Mouse (Mus musculus) hindbrain, embryonic 12.5 days (tissue): ENCODE results near the gene Nemp2. TPM values are rescaled to one million over a fixed set of nuclear protein-coding genes. Genes with fewer than 3 reads are reported as not detected.

Experiments
- ATAC-seq: fragments of 200-750 bp; cut with Nextera tagmentation; 2 replicates; pipeline ENCODE4 v1.8.0; 2017; ENCODE audit warnings: moderate TSS enrichment; ENCODE audit not compliant: low FRiP score
- H3K27ac ChIP-seq: fragments of 300-500 bp; sonication (generic); 2 replicates; pipeline ENCODE4 v1.5.1; 2016; ENCODE audit warnings: mild to moderate bottlenecking
- H3K27me3 ChIP-seq: fragments of 300-500 bp; sonication (generic); 2 replicates; pipeline ENCODE4 v1.6.1; 2016; ENCODE audit warnings: mild to moderate bottlenecking
- H3K36me3 ChIP-seq: fragments of 300-500 bp; sonication (generic); 2 replicates; pipeline ENCODE4 v1.6.1; 2016; ENCODE audit warnings: mild to moderate bottlenecking
- H3K4me1 ChIP-seq: fragments of 300-500 bp; sonication (generic); 2 replicates; pipeline ENCODE4 v1.6.1; 2016
- H3K4me2 ChIP-seq: fragments of 300-500 bp; sonication (generic); replicated peaks from 2 replicates; pipeline ENCODE4 v1.6.1; 2016; ENCODE audit warnings: mild to moderate bottlenecking
- H3K4me3 ChIP-seq: fragments of 300-500 bp; sonication (generic); 2 replicates; pipeline ENCODE4 v1.5.1; 2016; ENCODE audit warnings: mild to moderate bottlenecking
- H3K9ac ChIP-seq: fragments of 300-500 bp; sonication (generic); 2 replicates; pipeline ENCODE4 v1.6.1; 2016; ENCODE audit warnings: mild to moderate bottlenecking, moderate library complexity
- H3K9me3 ChIP-seq: fragments of 300-500 bp; sonication (generic); replicated peaks from 2 replicates; pipeline ENCODE4 v1.6.1; 2016; ENCODE audit warnings: mild to moderate bottlenecking
- WGBS: fragments of 180-500 bp; shearing (Covaris S2); methylation state at CpG from one replicate; pipeline ENCODE4 v1.1.7; 2016; 5-methylcytosine and 5-hydroxymethylcytosine counted together
- polyA plus RNA-seq: library from polyadenylated mRNA; unstranded; fragments of >200 nt; fragmentation: Nextera tagmentation; extraction: Ambion mirVana; gene quantifications from 2 replicates; pipeline ENCODE4 v1.2.1, GENCODE M21; 2016

Nemp2 gene
- 10.7 and 12.0 TPM in 2 replicates for polyA plus RNA-seq

DNA sequence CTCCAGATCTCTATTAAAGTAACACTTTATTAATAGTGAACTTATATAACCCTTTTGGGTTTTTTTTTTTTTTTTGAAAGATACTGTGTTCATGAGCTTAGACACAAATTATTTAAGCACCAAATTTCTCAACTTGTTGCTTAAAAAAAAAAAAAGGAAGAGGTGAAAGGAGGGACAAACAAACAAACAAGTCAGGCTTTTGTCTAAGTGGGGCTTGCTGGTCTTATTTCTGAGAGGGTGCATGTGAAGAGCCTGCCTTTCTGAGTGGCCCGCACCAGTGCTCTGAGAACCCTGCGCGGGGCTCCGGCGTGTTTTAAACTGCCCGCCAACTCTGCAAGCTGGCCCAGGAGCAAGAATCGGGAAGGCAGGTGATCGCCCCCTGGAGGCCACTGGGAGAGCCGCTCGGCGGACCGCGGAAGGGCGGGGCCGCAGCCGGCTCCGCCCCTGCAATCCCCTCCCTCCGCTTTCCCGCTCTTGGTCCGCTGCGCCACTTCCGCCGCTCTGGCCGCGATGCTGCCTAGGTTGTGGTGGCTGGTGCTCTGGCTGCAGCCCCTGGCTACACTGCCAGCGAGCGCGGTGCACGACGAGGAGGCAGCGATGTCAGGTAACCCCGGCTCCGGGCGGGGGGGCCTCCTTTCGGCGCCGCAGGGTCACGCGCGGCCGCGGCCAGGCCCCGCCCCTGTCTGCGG lies at the start of gene Nemp2:
Gene Nemp2 (plus strand): TSS at position 456 of the 689 bp plus-strand sequence.
- Histone ChIP-seq H3K27ac (peak within 1 kb of the TSS; percentile 71), H3K36me3 (0 out of 2 replicates have a peak, but pooled peaks cover 2% of the 10 kb centered on the region)
- under 1% methylated on average over 43 of the region's 44 CpGs for WGBS

DNA sequence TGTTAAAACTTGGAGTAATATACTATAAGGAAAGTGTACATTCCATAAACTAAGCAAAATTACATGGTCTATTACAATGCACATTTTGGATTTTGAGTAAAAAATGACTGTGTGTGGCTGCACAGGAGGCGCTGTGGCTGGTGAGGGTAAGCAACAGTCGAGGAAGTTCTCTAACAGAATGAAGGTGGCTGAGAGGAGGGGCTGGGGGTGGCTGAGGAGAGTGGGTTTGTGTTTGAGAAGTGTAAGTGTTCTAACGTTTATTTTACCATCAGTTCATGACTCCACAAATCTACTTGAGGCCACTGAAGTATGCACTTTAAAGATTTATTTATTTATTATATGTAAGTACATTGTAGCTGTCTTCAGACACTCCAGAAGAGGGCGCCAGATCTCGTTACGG lies 48.8 kb upstream of the Nemp2 start:
- H3K27ac ChIP-seq, result no peak overlapping the region
- WGBS, result 79% methylated on average over 6 of the region's 6 CpGs
- H3K27me3 ChIP-seq, result no peaks in the 10 kb centered on the region
- peaks cover 3% of the 10 kb centered on the region; the same call in 1 of the 2 replicates for H3K4me1 ChIP-seq
- no peak overlapping the region for H3K9ac ChIP-seq
- no peaks in the 10 kb centered on the region for H3K36me3 ChIP-seq
- no peak overlapping the region for H3K4me2 ChIP-seq
- no peaks in the 10 kb centered on the region for H3K9me3 ChIP-seq
- no peak overlapping the region for H3K4me3 ChIP-seq
- no peak for ATAC-seq

More for the DNA sequence above, at the start of gene Nemp2:
- H3K4me1 ChIP-seq, result peaks cover 12% of the 10 kb centered on the region
- H3K9ac ChIP-seq, result peak within 1 kb of the TSS; percentile 75
- H3K27me3 ChIP-seq, result no peaks in the 10 kb centered on the region
- peak; percentile 98 for ATAC-seq
- peak within 1 kb of the TSS; percentile 58 for H3K4me2 ChIP-seq
- H3K9me3 ChIP-seq, result no peaks in the 10 kb centered on the region
- peak within 1 kb of the TSS; percentile 72 for H3K4me3 ChIP-seq

GRCm38 (mm10) chr1:52582866-52583265 lies 47.6 kb upstream of the Nemp2 start:
- Histone ChIP-seq H3K36me3 (no peaks in the 10 kb centered on the region), H3K4me1 (peaks cover 3% of the 10 kb centered on the region; the same call in 1 of the 2 replicates), H3K9me3 (no peaks in the 10 kb centered on the region), H3K27ac (no peak overlapping the region), H3K4me2 (no peak overlapping the region), H3K9ac (no peak overlapping the region), H3K4me3 (no peak overlapping the region), H3K27me3 (no peaks in the 10 kb centered on the region)
- no peak for ATAC-seq
- WGBS, result 91% methylated on average over 1 of the region's 1 CpGs

- Histone ChIP-seq H3K4me2 (no peak overlapping the region), H3K9me3 (no peaks in the 10 kb centered on the region), H3K27ac (no peak overlapping the region), H3K4me1 (0 out of 2 replicates have a peak, but pooled peaks cover 3% of the 10 kb centered on the region), H3K27me3 (no peaks in the 10 kb centered on the region), H3K4me3 (no peak overlapping the region), H3K36me3 (no peaks in the 10 kb centered on the region), H3K9ac (no peak overlapping the region)
- 62% methylated on average over 11 of the region's 11 CpGs for WGBS
- peak; percentile 87 for ATAC-seq
Observed at GRCm38 (mm10) chr1:52596982-52597646, 33.4 kb upstream of the Nemp2 start.

GRCm38 (mm10) chr1:52597761-52598160 lies 32.7 kb upstream of the Nemp2 start:
- Histone ChIP-seq H3K27me3 (no peaks in the 10 kb centered on the region), H3K9me3 (no peaks in the 10 kb centered on the region), H3K4me3 (no peak overlapping the region), H3K4me2 (peak overlapping the region; percentile 22; the same call in 1 of the 2 replicates), H3K4me1 (0 out of 2 replicates have a peak, but pooled peaks cover 3% of the 10 kb centered on the region), H3K36me3 (no peaks in the 10 kb centered on the region), H3K27ac (no peak overlapping the region), H3K9ac (no peak overlapping the region)
- WGBS, result 61% methylated on average over 11 of the region's 11 CpGs
- peak; percentile 64 for ATAC-seq

DNA sequence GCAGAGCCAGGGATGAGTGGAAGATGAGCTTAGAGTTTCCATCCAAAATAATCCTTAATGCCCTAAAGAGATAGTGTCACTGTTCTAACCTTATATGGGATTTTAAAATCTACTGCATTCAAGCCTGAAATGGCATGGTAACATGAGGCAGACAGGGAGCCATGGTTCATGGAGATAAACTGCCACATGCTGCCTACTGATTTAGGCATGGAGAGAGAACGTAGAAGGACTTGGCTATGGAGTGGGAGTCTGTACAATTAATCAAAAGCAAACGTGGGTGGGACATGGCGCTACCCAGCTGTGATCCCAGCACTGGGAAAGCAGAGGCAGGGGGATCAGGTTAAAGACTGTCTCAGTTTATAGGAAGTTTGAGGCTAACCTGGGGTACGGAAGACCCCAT lies 32.1 kb upstream of the Nemp2 start:
- Histone ChIP-seq H3K9me3 (no peaks in the 10 kb centered on the region), H3K27me3 (no peaks in the 10 kb centered on the region), H3K4me1 (0 out of 2 replicates have a peak, but pooled peaks cover 3% of the 10 kb centered on the region), H3K4me3 (no peak overlapping the region), H3K4me2 (no peak overlapping the region), H3K9ac (no peak overlapping the region), H3K27ac (no peak overlapping the region), H3K36me3 (no peaks in the 10 kb centered on the region)
- no peak for ATAC-seq
- WGBS, result 62% methylated on average over 4 of the region's 4 CpGs

DNA sequence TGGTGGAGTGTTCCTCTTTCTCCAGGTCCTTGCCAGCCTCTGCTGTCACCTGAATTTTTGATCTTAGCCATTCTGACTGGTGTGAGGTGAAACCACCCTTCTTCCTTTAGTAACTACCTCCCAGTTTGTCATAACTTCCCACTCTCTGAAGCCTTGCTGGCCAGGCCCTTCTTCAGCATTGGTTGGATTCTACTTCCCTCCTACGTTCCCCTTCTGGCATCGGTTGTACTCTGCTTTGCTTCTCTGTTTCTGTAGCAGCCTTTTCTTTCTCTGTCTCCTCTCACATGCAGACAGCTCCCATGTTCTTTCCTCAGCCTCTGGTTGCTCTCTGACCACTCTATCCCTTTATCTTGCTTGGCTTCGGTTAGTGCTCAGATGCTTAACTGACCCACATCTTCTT lies 29.0 kb upstream of the Nemp2 start:
- no peak overlapping the region for H3K4me3 ChIP-seq
- ATAC-seq, result no peak
- no peaks in the 10 kb centered on the region for H3K9me3 ChIP-seq
- H3K9ac ChIP-seq, result no peak overlapping the region
- H3K27ac ChIP-seq, result no peak overlapping the region
- whole genome bisulfite sequencing, result 95% methylated on average over 3 of the region's 3 CpGs
- no peaks in the 10 kb centered on the region for H3K27me3 ChIP-seq
- 0 out of 2 replicates have a peak, but pooled peaks cover 3% of the 10 kb centered on the region for H3K4me1 ChIP-seq
- no peaks in the 10 kb centered on the region for H3K36me3 ChIP-seq
- H3K4me2 ChIP-seq, result no peak overlapping the region

DNA sequence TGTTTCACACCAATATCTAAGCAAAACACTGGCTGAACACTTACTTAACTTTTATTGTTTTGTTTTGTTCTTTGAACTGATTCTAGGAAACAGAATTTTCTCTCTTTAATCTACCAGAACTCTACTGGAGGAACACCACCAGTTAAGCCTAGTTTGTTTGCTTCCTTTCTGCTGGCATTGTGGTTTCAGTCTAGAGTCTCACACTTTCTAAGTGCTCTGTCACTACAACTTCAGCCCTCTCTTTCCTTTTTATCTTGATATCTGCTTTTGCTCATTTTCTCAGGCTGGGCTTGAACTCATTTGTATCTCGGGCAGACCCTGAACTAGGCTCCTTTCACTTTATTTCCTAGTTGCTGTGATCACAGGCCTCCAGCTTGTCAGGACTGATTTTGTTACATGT lies 22.8 kb upstream of the Nemp2 start:
- H3K4me1 ChIP-seq, result no peaks in the 10 kb centered on the region
- WGBS, result 81% methylated on average over 1 of the region's 1 CpGs
- H3K36me3 ChIP-seq, result no peaks in the 10 kb centered on the region
- no peaks in the 10 kb centered on the region for H3K27me3 ChIP-seq
- H3K4me3 ChIP-seq, result no peak overlapping the region
- ATAC-seq, result no peak
- no peak overlapping the region for H3K9ac ChIP-seq
- no peak overlapping the region for H3K27ac ChIP-seq
- H3K4me2 ChIP-seq, result no peak overlapping the region
- H3K9me3 ChIP-seq, result no peaks in the 10 kb centered on the region

GRCm38 (mm10) chr1:52608486-52608885 lies 22.0 kb upstream of the Nemp2 start:
- Histone ChIP-seq H3K4me3 (no peak overlapping the region), H3K9ac (no peak overlapping the region), H3K27me3 (no peaks in the 10 kb centered on the region), H3K36me3 (no peaks in the 10 kb centered on the region), H3K4me1 (no peaks in the 10 kb centered on the region), H3K4me2 (no peak overlapping the region), H3K27ac (no peak overlapping the region), H3K9me3 (no peaks in the 10 kb centered on the region)
- 86% methylated on average over 4 of the region's 4 CpGs for WGBS
- ATAC-seq, result no peak

DNA sequence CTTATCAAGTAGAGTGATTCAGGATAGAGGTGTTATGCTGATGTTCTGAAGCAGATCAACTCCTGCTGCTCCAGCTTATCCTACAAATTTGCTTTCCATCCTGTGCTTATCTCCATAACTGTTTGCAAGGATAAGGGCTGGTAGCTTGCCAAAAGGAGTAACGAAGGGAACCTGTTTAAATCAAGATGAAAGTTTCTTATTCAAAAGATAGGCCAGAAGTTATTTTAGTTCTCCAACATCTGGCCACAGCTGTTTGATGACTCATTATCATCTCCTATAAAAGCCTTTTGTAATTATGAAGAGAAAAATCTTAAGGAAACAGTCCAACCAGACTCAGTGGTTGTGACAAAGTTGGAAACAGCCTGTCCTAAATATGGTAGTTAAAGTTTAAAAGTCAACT lies 12.3 kb upstream of the Nemp2 start:
- Histone ChIP-seq H3K4me2 (no peak overlapping the region), H3K9me3 (no peaks in the 10 kb centered on the region), H3K27me3 (no peaks in the 10 kb centered on the region), H3K9ac (no peak overlapping the region), H3K4me1 (no peaks in the 10 kb centered on the region), H3K36me3 (no peaks in the 10 kb centered on the region), H3K4me3 (no peak overlapping the region), H3K27ac (no peak overlapping the region)
- 85% methylated on average over 1 of the region's 1 CpGs for WGBS
- ATAC-seq, result no peak

GRCm38 (mm10) chr1:52620442-52620841 lies 10.1 kb upstream of the Nemp2 start:
- H3K27ac ChIP-seq, result no peak overlapping the region
- H3K36me3 ChIP-seq, result no peaks in the 10 kb centered on the region
- no peaks in the 10 kb centered on the region for H3K27me3 ChIP-seq
- H3K9me3 ChIP-seq, result no peaks in the 10 kb centered on the region
- H3K4me2 ChIP-seq, result no peak overlapping the region
- H3K4me3 ChIP-seq, result no peak overlapping the region
- H3K9ac ChIP-seq, result no peak overlapping the region
- no peaks in the 10 kb centered on the region for H3K4me1 ChIP-seq
- ATAC-seq, result no peak

DNA sequence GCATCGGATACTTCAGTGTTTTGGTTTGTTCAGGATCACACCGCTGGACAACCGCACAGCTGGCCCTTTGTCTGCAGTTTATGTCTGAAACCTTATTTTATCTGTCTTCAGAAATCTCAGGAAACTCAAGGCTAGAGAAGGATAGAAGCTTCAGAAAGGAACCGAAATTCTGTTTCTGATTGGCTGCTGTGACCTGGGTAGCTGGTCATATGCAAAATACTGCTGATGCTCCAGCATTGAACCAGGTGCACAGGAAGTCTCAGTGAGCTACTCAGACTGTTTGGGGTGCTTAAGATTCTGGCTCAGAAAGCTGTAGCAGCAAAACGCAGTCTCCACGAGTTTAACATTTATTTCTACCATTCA lies 415 bp downstream of the Nemp2 start:
- Histone ChIP-seq H3K9ac (peak overlapping the region; percentile 75), H3K9me3 (no peaks in the 10 kb centered on the region), H3K27me3 (no peaks in the 10 kb centered on the region), H3K27ac (peak overlapping the region; percentile 71), H3K4me3 (peak overlapping the region; percentile 72), H3K4me1 (peaks cover 12% of the 10 kb centered on the region), H3K4me2 (peak overlapping the region; percentile 58), H3K36me3 (0 out of 2 replicates have a peak, but pooled peaks cover 2% of the 10 kb centered on the region)
- ATAC-seq, result peak; percentile 83
- WGBS, result 2% methylated on average over 6 of the region's 6 CpGs
